Mouse (Mus musculus) stomach, embryonic 14.5 days (tissue): ENCODE measurements around the gene Rbck1. TPM values are rescaled to one million over a fixed set of nuclear protein-coding genes. Genes with fewer than 3 reads are reported as not detected.

Experiments used
- ATAC-seq: fragments of 200-750 bp; cut with Nextera tagmentation; 2 replicates; pipeline ENCODE4 v1.8.0; 2017; ENCODE audit warnings: low read depth, moderate TSS enrichment; ENCODE audit not compliant: insufficient number of reproducible peaks, insufficient read depth, low FRiP score
- H3K27ac ChIP-seq: fragments of 300-500 bp; sonication (generic); 2 replicates; pipeline ENCODE4 v1.5.1; 2014; ENCODE audit warnings: mild to moderate bottlenecking, low read length, moderate library complexity, mixed read lengths
- H3K27me3 ChIP-seq: fragments of 300-500 bp; sonication (generic); 2 replicates; pipeline ENCODE4 v1.6.1; 2014; ENCODE audit warnings: low read length, control low read depth, mixed read lengths; ENCODE audit not compliant: control insufficient read depth, insufficient read depth
- H3K36me3 ChIP-seq: fragments of 300-500 bp; sonication (generic); 2 replicates; pipeline ENCODE4 v1.6.1; 2014; ENCODE audit warnings: mild to moderate bottlenecking, control low read depth, low read length, moderate library complexity, mixed read lengths; ENCODE audit not compliant: control insufficient read depth, insufficient read depth
- H3K4me1 ChIP-seq: fragments of 300-500 bp; sonication (generic); 2 replicates; pipeline ENCODE4 v1.6.1; 2014; ENCODE audit warnings: low read length, control low read depth, mixed read lengths; ENCODE audit not compliant: control insufficient read depth, insufficient read depth
- H3K4me2 ChIP-seq: fragments of 300-500 bp; sonication (generic); replicated peaks from 2 replicates; pipeline ENCODE4 v1.6.1; 2014; ENCODE audit warnings: low read depth, low read length, control low read depth
- H3K4me3 ChIP-seq: fragments of 300-500 bp; sonication (generic); 2 replicates; pipeline ENCODE4 v1.5.1; 2014; ENCODE audit warnings: low read depth, low read length, control low read depth
- H3K9ac ChIP-seq: fragments of 300-500 bp; sonication (generic); replicated peaks from 2 replicates; pipeline ENCODE4 v1.6.1; 2014; ENCODE audit warnings: low read depth, mild to moderate bottlenecking, control low read depth, low read length, moderate library complexity, mixed read lengths
- H3K9me3 ChIP-seq: fragments of 300-500 bp; sonication (generic); 2 replicates; pipeline ENCODE4 v1.6.1; 2016; ENCODE audit warnings: low read depth, low read length, control low read depth; ENCODE audit not compliant: control insufficient read depth
- WGBS: fragments of 180-500 bp; shearing (Covaris S2); extraction: QIAGEN DNeasy Blood & Tissue Kit; methylation state at CpG from one replicate; pipeline ENCODE4 v1.1.7; 2014; 5-methylcytosine and 5-hydroxymethylcytosine counted together
- polyA plus RNA-seq: library from polyadenylated mRNA; unstranded; fragments of >200 nt; fragmentation: Nextera tagmentation; extraction: Ambion mirVana; gene quantifications from 2 replicates; pipeline ENCODE4 v1.2.1, GENCODE M21; 2014

The Rbck1 gene
- polyA plus RNA-seq, 1 experiment from 2014 or later, result 81.9 TPM

DNA sequence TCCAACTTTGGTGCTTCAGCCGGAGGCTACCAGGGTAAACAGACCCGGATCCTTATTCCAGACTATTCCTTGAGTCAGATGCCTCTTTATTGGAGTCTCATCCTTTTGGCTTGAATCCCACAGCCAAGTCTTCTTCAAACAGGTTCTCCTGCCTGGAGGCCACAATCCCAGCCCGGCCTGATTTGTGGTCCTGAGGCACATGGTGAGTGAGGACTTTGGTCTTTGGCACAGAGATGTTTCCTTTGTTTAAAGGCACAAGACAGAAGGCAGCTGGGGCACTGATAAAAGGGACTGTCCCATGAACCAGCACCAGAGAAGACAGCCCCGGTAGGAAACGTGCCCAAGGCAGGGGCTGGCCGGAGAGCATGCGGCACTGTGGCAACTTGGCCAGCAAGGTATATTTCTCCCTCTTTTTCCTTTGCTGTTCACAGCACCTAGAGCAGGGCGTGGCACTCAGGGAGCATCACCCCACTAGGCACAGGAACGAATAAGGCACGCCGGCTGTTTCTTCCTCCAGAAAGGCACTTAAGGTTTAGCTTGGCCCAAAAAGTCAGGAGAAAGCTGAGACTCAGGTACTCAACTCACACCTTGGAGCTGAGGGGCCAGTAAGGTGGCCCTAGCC lies 5.2 kb upstream of the Rbck1 start:
- Histone ChIP-seq H3K27ac (no peak overlapping the region), H3K9me3 (no peaks in the 10 kb centered on the region), H3K9ac (no peak overlapping the region), H3K4me3 (no peak overlapping the region), H3K4me2 (no peak overlapping the region), H3K36me3 (no peaks in the 10 kb centered on the region), H3K4me1 (no peaks in the 10 kb centered on the region), H3K27me3 (no peaks in the 10 kb centered on the region)
- 89% methylated on average over 11 of the region's 11 CpGs for WGBS
- ATAC-seq, result no peak

DNA sequence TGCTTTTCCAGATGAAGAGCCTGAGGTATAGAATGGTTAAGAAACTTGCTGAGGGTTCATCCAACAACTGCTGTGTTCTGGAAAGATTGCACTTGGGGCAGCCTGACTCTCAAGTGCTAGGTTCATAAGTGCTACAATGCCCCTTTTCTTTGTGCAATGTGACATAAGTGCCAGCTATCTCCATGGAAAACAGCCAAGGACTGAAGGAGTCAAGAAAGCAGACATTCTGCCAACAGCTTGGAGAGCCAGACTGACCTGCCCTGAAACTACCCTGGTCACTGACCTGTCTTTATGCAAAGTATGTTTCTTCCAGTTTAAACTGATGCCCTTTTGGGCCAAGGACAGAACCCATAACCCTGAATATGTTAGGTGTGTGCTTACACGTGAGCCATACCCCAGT lies 4.4 kb upstream of the Rbck1 start:
- Histone ChIP-seq H3K9me3 (no peaks in the 10 kb centered on the region), H3K4me2 (no peak overlapping the region), H3K9ac (no peak overlapping the region), H3K36me3 (no peaks in the 10 kb centered on the region), H3K4me3 (no peak overlapping the region), H3K27ac (no peak overlapping the region), H3K27me3 (no peaks in the 10 kb centered on the region), H3K4me1 (no peaks in the 10 kb centered on the region)
- 86% methylated on average over 1 of the region's 1 CpGs for WGBS
- ATAC-seq, result no peak

DNA sequence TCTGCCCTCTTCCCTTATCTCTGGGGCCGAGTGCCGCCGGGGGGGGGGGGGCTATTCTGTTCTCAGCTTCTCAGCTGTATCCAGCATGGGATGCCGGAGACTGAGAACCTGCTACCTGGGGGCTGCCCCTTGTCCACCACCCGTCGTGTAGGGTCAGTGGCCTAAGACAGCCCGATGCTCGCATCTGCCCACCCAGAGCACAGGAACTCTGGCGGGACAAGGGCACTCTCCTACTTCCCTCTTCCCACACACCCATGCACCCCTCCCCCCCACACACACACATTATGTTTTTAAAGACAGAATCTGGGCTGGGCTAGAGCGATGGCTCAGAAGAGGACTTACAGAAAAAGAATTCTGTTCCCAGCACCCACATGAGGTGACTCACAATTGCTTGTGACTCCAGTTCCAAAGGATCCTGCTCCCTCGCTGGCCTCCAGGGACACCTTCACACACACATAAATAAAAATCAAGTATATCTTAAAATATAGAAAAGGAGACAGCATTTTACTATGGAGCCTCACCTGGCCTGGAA lies 2.9 kb upstream of the Rbck1 start:
- Histone ChIP-seq H3K36me3 (no peaks in the 10 kb centered on the region), H3K9ac (no peak overlapping the region), H3K4me3 (no peak overlapping the region), H3K4me2 (no peak overlapping the region), H3K4me1 (peaks cover 10% of the 10 kb centered on the region; the same call in 1 of the 2 replicates), H3K9me3 (no peaks in the 10 kb centered on the region), H3K27me3 (no peaks in the 10 kb centered on the region), H3K27ac (no peak overlapping the region)
- 52% methylated on average over 10 of the region's 11 CpGs for WGBS
- no peak for ATAC-seq

DNA sequence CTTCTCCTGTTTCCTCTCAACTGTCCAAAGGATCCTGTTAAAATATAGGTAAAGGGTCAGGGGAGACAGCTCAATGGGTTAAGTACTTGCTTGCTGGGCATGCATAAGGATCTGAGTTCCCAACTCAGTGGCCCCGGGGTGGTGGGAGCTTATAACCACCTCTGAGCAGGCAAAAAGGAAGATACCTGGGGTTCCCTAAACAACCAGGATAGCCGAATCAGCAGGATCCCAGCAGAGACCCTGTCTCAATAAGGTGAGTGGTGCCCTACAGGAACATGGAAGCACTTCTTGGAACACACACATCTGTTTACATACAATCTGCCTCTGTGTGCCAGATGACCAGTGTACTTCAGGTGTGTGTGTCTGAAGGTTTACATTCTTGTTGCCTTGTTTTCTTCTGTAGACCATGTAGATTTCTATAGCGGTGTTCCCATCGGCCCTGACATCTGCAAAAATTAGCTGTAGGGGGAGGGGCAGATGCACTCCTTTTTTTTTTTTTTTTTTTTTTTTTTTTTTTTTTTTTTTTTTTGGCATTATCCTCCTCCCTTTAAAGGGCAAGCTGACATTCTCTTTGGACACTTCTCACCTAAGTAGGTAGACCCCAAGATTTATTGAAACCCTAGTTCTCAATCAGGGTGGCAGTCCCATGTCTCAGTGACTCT lies 1.0 kb upstream of the Rbck1 start:
- Histone ChIP-seq H3K4me2 (no peak overlapping the region), H3K36me3 (peaks cover 9% of the 10 kb centered on the region), H3K4me1 (peaks cover 11% of the 10 kb centered on the region; the same call in 1 of the 2 replicates), H3K4me3 (no peak overlapping the region), H3K9me3 (no peaks in the 10 kb centered on the region), H3K9ac (no peak overlapping the region), H3K27ac (no peak overlapping the region), H3K27me3 (no peaks in the 10 kb centered on the region)
- 70% methylated on average over 4 of the region's 4 CpGs for WGBS
- ATAC-seq, result no peak

DNA sequence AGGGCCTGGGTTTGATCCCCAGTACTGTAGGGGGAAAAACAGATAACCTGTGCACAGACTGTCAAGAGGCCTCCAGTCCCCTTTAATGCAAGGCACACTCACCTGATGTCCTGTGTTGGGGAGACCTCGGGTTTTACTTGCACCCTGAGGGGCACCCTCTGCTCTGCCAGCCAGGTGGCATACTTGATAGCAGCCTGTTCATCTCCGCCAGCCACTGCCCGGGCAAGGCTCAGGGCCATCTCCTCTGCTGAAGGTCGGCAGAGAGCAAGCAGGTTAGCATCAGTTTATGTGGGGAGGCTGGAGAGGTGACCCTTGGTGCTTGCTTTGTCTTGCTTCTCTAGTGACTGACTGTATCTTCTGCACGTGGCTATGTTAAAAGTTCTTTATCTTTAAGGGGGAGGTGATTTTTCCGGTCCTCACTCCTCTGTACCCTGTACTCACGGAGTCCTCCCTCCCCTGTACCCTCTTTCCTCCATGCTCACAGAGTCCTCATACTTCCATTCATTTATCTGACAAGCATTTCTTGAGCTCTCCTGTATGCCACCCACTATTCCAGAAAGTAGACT lies 1.5 kb downstream of the Rbck1 start:
- Histone ChIP-seq H3K4me2 (peak overlapping the region; percentile 93), H3K4me3 (peak overlapping the region; percentile 69), H3K4me1 (peaks cover 11% of the 10 kb centered on the region; the same call in 1 of the 2 replicates), H3K9me3 (no peaks in the 10 kb centered on the region), H3K9ac (no peak overlapping the region), H3K36me3 (peaks cover 24% of the 10 kb centered on the region), H3K27ac (no peak overlapping the region), H3K27me3 (no peaks in the 10 kb centered on the region)
- WGBS, result 65% methylated on average over 7 of the region's 7 CpGs
- ATAC-seq, result no peak

DNA sequence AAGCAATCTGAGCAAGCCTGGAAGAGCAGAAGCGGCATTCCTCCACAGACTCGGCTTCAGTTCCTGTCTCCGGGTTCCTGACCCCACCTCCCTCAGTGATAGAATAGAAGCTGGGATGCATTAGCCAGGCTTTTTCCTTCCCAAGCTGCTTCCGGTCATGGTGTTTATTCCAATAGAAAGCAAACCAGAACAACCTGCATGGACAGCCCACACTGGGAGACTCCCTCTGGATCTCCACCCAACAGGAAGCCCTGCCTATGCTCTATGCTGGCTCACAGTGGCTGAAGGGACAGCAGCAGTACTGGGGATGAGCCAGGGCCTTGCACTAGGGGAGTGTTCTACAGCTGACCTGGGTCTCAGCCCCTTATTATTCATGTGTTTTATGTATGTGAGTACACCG lies 4.5 kb downstream of the Rbck1 start:
- no peak for ATAC-seq
- peaks cover 44% of the 10 kb centered on the region for H3K36me3 ChIP-seq
- H3K27me3 ChIP-seq, result no peaks in the 10 kb centered on the region
- H3K9me3 ChIP-seq, result no peaks in the 10 kb centered on the region
- no peak overlapping the region for H3K4me2 ChIP-seq
- no peak overlapping the region for H3K27ac ChIP-seq
- H3K4me1 ChIP-seq, result peaks cover 11% of the 10 kb centered on the region; the same call in 1 of the 2 replicates
- WGBS, result 78% methylated on average over 5 of the region's 5 CpGs
- no peak overlapping the region for H3K9ac ChIP-seq
- H3K4me3 ChIP-seq, result no peak overlapping the region

DNA sequence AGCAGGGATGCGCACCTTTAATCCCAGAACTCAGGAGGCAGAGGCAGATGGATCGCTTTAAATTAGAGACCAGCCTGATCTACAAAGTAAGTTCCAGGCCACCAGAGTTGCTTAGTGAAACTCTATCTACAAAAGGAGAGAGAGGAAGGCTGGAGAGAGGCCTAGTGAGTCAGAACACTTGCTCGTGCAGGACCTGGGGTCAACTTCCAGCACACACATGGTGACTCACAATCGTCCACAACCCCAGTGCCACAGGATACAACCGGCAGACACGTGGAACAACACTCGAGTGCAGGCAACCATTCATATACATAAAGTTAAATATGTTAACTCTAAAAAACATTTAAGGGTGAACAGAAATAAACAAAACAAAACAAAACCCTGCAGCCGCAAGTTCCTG lies 5.8 kb downstream of the Rbck1 start:
- ATAC-seq, result no peak
- Histone ChIP-seq H3K27me3 (no peaks in the 10 kb centered on the region), H3K9me3 (no peaks in the 10 kb centered on the region), H3K9ac (no peak overlapping the region), H3K4me3 (no peak overlapping the region), H3K4me2 (no peak overlapping the region), H3K4me1 (peaks cover 11% of the 10 kb centered on the region; the same call in 1 of the 2 replicates), H3K36me3 (peaks cover 55% of the 10 kb centered on the region), H3K27ac (no peak overlapping the region)
- 84% methylated on average over 8 of the region's 8 CpGs for WGBS

DNA sequence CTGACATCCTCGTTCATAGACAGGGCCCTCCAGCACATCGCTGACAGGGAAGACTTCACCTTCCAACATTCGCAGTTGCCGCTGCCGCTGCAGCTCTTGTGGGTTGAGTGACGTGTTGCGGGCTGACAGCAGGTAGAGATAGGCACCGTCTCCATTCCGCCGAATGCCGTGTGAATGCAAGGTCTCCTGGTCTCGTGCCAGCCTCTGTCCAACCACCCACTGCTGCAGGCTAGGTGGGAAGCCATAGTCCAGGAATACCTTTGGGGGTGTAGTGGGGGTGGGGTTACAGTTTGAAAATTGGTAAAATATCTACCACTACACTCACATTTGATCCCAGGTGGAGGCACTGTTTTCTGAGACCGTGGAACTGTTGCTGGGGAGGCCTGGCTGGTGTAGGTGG lies 6.3 kb downstream of the Rbck1 start:
- H3K4me1 ChIP-seq, result peaks cover 7% of the 10 kb centered on the region; the same call in 1 of the 2 replicates
- no peak for ATAC-seq
- no peaks in the 10 kb centered on the region for H3K9me3 ChIP-seq
- H3K27ac ChIP-seq, result no peak overlapping the region
- H3K9ac ChIP-seq, result no peak overlapping the region
- no peak overlapping the region for H3K4me3 ChIP-seq
- peaks cover 55% of the 10 kb centered on the region for H3K36me3 ChIP-seq
- WGBS, result 93% methylated on average over 13 of the region's 13 CpGs
- no peaks in the 10 kb centered on the region for H3K27me3 ChIP-seq
- no peak overlapping the region for H3K4me2 ChIP-seq
